Mouse (Mus musculus) MEL (cell line): ENCODE data around the gene Kcnip2. TPM values are rescaled to one million over a fixed set of nuclear protein-coding genes. Genes with fewer than 3 reads are reported as not detected.

Source experiments
- DNase-seq: peaks from one replicate; pipeline ENCODE4 v3.0.0; 2011; ENCODE audit warnings: low read depth, low spot score
- H3K27ac ChIP-seq: 2 replicates; pipeline ENCODE4 v1.5.1; 2012; ENCODE audit warnings: low read depth, mild to moderate bottlenecking, control low read depth, low read length, moderate library complexity; ENCODE audit not compliant: control insufficient read depth
- H3K27me3 ChIP-seq, 2 experiments: fragments of 150-350 bp in 1 of 2; sonication (generic) in 1 of 2; 2 replicates each; pipeline ENCODE4 v1.6.1; 2012; ENCODE audit warnings: low read length in 2 of 2, mild to moderate bottlenecking in 2 of 2, improper control_type of control experiment in 1 of 2, moderate library complexity in 1 of 2; ENCODE audit not compliant: insufficient read depth in 2 of 2, control insufficient read depth in 1 of 2
- H3K36me3 ChIP-seq, 2 experiments: 2 replicates each; pipeline ENCODE4 v1.6.1; 2012 to 2014; ENCODE audit warnings: low read length in 2 of 2, improper control_type of control experiment in 1 of 2, inconsistent platforms in 1 of 2, mild to moderate bottlenecking in 1 of 2; ENCODE audit not compliant: insufficient read depth in 2 of 2, control insufficient read depth in 1 of 2
- H3K4me1 ChIP-seq, 2 experiments: fragments of 150-350 bp in 1 of 2; sonication (generic) in 1 of 2; 2 replicates each; pipeline ENCODE4 v1.6.1; 2012; ENCODE audit warnings: low read length in 2 of 2, improper control_type of control experiment in 1 of 2, mild to moderate bottlenecking in 1 of 2; ENCODE audit not compliant: insufficient read depth in 2 of 2, control insufficient read depth in 1 of 2
- H3K4me3 ChIP-seq, 2 experiments: fragments of 150-350 bp in 1 of 2; sonication (generic) in 1 of 2; 2 replicates each; pipeline ENCODE4 v1.5.1; 2012; ENCODE audit warnings: low read depth in 2 of 2, low read length in 2 of 2, mild to moderate bottlenecking in 2 of 2, moderate library complexity in 2 of 2, control low read depth in 1 of 2, improper control_type of control experiment in 1 of 2; ENCODE audit not compliant: control insufficient read depth in 1 of 2, insufficient read depth in 1 of 2
- H3K79me2 ChIP-seq: 2 replicates; pipeline ENCODE4 v1.6.1; 2012; ENCODE audit warnings: mild to moderate bottlenecking, low read length, moderate library complexity; ENCODE audit not compliant: control insufficient read depth, poor library complexity, insufficient read depth
- H3K9ac ChIP-seq: 2 replicates; pipeline ENCODE4 v1.6.1; 2012; ENCODE audit warnings: low read depth, mild to moderate bottlenecking, control low read depth, low read length, moderate library complexity; ENCODE audit not compliant: control insufficient read depth, poor library complexity, severe bottlenecking
- H3K9me3 ChIP-seq: fragments of 150-350 bp; sonication (generic); replicated peaks from 2 replicates; pipeline ENCODE4 v1.6.1; 2012; ENCODE audit warnings: mild to moderate bottlenecking, low read length, improper control_type of control experiment, moderate library complexity; ENCODE audit not compliant: insufficient read depth
- BHLHE40 ChIP-seq: IDR thresholded peaks from 2 replicates; pipeline ENCODE4 v1.6.1; 2012; ENCODE audit warnings: low read depth, mild to moderate bottlenecking, inconsistent platforms, low read length, improper control_type of control experiment, borderline replicate concordance
- CHD1 ChIP-seq: IDR thresholded peaks from 2 replicates; pipeline ENCODE4 v1.6.1; 2012; ENCODE audit warnings: low read depth, mild to moderate bottlenecking, inconsistent platforms, low read length, improper control_type of control experiment
- CTCF ChIP-seq, 3 experiments: IDR thresholded peaks in 2 of 3; conservative IDR thresholded peaks in 1 of 3; 2 replicates each; pipeline ENCODE4 v1.5.1; 2011 to 2012; ENCODE audit warnings: low read length in 3 of 3, low read depth in 2 of 3, mild to moderate bottlenecking in 2 of 3, improper control_type of control experiment in 1 of 3, inconsistent platforms in 1 of 3, mixed read lengths in 1 of 3, moderate library complexity in 1 of 3; ENCODE audit not compliant: control insufficient read depth in 1 of 3, insufficient read depth in 1 of 3, poor library complexity in 1 of 3, severe bottlenecking in 1 of 3
- E2F4 ChIP-seq: IDR thresholded peaks from 2 replicates; pipeline ENCODE4 v1.6.1; 2011; ENCODE audit warnings: low read depth, low read length, improper control_type of control experiment, borderline replicate concordance
- ELF1 ChIP-seq: IDR thresholded peaks from 2 replicates; pipeline ENCODE4 v1.6.1; 2014; ENCODE audit warnings: low read depth, mild to moderate bottlenecking, inconsistent platforms, low read length, improper control_type of control experiment, moderate library complexity
- EP300 ChIP-seq, 2 experiments: IDR thresholded peaks; 2 replicates each; pipeline ENCODE4 v1.6.1; 2011; ENCODE audit warnings: improper control_type of control experiment in 2 of 2, low read length in 2 of 2, low read depth in 1 of 2, mild to moderate bottlenecking in 1 of 2
- ETS1 ChIP-seq: IDR thresholded peaks from 2 replicates; pipeline ENCODE4 v1.6.1; 2012; ENCODE audit warnings: low read depth, mild to moderate bottlenecking, inconsistent platforms, low read length, improper control_type of control experiment, moderate library complexity
- GABPA ChIP-seq: IDR thresholded peaks from 2 replicates; pipeline ENCODE4 v1.6.1; 2012; ENCODE audit warnings: low read depth, mild to moderate bottlenecking, inconsistent platforms, low read length, improper control_type of control experiment, moderate library complexity
- GATA1 ChIP-seq: IDR thresholded peaks from 2 replicates; pipeline ENCODE4 v1.6.1; 2011; ENCODE audit warnings: low read depth, low read length, improper control_type of control experiment
- HCFC1 ChIP-seq: IDR thresholded peaks from 2 replicates; pipeline ENCODE4 v1.6.1; 2012; ENCODE audit warnings: low read depth, mild to moderate bottlenecking, inconsistent platforms, low read length, improper control_type of control experiment, moderate library complexity
- MAFK ChIP-seq: IDR thresholded peaks from 2 replicates; pipeline ENCODE4 v1.6.1; 2011; ENCODE audit warnings: low read depth, mild to moderate bottlenecking, low read length, improper control_type of control experiment, borderline replicate concordance
- MAX ChIP-seq: IDR thresholded peaks from 2 replicates; pipeline ENCODE4 v1.6.1; 2011; ENCODE audit warnings: low read length, improper control_type of control experiment
- MEF2A ChIP-seq: IDR thresholded peaks from 2 replicates; pipeline ENCODE4 v1.6.1; 2014; ENCODE audit warnings: low read depth, mild to moderate bottlenecking, inconsistent platforms, low read length, improper control_type of control experiment; ENCODE audit not compliant: poor library complexity, insufficient replicate concordance, severe bottlenecking; ENCODE audit errors: extremely low read depth
- MXI1 ChIP-seq: IDR thresholded peaks from 2 replicates; pipeline ENCODE4 v1.6.1; 2011; ENCODE audit warnings: mild to moderate bottlenecking, low read depth, low read length, improper control_type of control experiment
- MYB ChIP-seq: IDR thresholded peaks from 2 replicates; pipeline ENCODE4 v1.6.1; 2011; ENCODE audit warnings: mild to moderate bottlenecking, low read depth, low read length, improper control_type of control experiment
- MYC ChIP-seq: IDR thresholded peaks from 2 replicates; pipeline ENCODE4 v1.6.1; 2011; ENCODE audit warnings: low read depth, mild to moderate bottlenecking, low read length, improper control_type of control experiment, moderate library complexity
- NELFE ChIP-seq: IDR thresholded peaks from 2 replicates; pipeline ENCODE4 v1.6.1; 2011; ENCODE audit warnings: low read depth, low read length, improper control_type of control experiment
- POLR2A ChIP-seq, 2 experiments: IDR thresholded peaks; 2 replicates each; pipeline ENCODE4 v1.6.1; 2011 to 2012; ENCODE audit warnings: low read length in 2 of 2, mild to moderate bottlenecking in 2 of 2, control low read depth in 1 of 2, improper control_type of control experiment in 1 of 2, low read depth in 1 of 2, moderate library complexity in 1 of 2; ENCODE audit not compliant: control insufficient read depth in 1 of 2, insufficient read depth in 1 of 2, poor library complexity in 1 of 2
- POLR2AphosphoS2 ChIP-seq: IDR thresholded peaks from 2 replicates; pipeline ENCODE4 v1.6.1; 2011; ENCODE audit warnings: low read length, improper control_type of control experiment
- RCOR1 ChIP-seq: IDR thresholded peaks from 2 replicates; pipeline ENCODE4 v1.6.1; 2012; ENCODE audit warnings: low read depth, mild to moderate bottlenecking, inconsistent platforms, low read length, improper control_type of control experiment
- SIN3A ChIP-seq: IDR thresholded peaks from 2 replicates; pipeline ENCODE4 v1.6.1; 2012; ENCODE audit warnings: low read length, improper control_type of control experiment, inconsistent platforms
- SMC3 ChIP-seq: IDR thresholded peaks from 2 replicates; pipeline ENCODE4 v1.6.1; 2011; ENCODE audit warnings: low read depth, low read length, improper control_type of control experiment
- TAL1 ChIP-seq: IDR thresholded peaks from 2 replicates; pipeline ENCODE4 v1.6.1; 2012; ENCODE audit warnings: mild to moderate bottlenecking, inconsistent platforms, low read length, moderate library complexity, mixed read lengths
- TBP ChIP-seq: IDR thresholded peaks from 2 replicates; pipeline ENCODE4 v1.8.0; 2011; ENCODE audit warnings: low read depth, low read length, improper control_type of control experiment
- TCF12 ChIP-seq: IDR thresholded peaks from 2 replicates; pipeline ENCODE4 v1.6.1; 2014; ENCODE audit warnings: low read depth, mild to moderate bottlenecking, inconsistent platforms, low read length, improper control_type of control experiment, moderate library complexity
- USF1 ChIP-seq: IDR thresholded peaks from 2 replicates; pipeline ENCODE4 v1.6.1; 2014; ENCODE audit warnings: low read depth, mild to moderate bottlenecking, inconsistent platforms, low read length, improper control_type of control experiment, moderate library complexity
- USF2 ChIP-seq, 2 experiments: IDR thresholded peaks; 2 replicates each; pipeline ENCODE4 v1.6.1; 2011 to 2012; ENCODE audit warnings: improper control_type of control experiment in 2 of 2, low read length in 2 of 2, borderline replicate concordance in 1 of 2, inconsistent platforms in 1 of 2, low read depth in 1 of 2, mild to moderate bottlenecking in 1 of 2; ENCODE audit not compliant: insufficient read depth in 1 of 2
- ZC3H11A ChIP-seq: IDR thresholded peaks from 2 replicates; pipeline ENCODE4 v1.6.1; 2012; ENCODE audit warnings: low read depth, mild to moderate bottlenecking, inconsistent platforms, low read length, improper control_type of control experiment
- ZKSCAN1 ChIP-seq: IDR thresholded peaks from 2 replicates; pipeline ENCODE4 v1.6.1; 2012; ENCODE audit warnings: low read depth, mild to moderate bottlenecking, inconsistent platforms, low read length, improper control_type of control experiment, moderate library complexity
- ZNF384 ChIP-seq: IDR thresholded peaks from 2 replicates; pipeline ENCODE4 v1.6.1; 2012; ENCODE audit warnings: low read depth, mild to moderate bottlenecking, inconsistent platforms, low read length, improper control_type of control experiment
- polyA plus RNA-seq, 2 experiments: library from polyadenylated mRNA; stranded (reverse) in 1 of 2; unstranded in 1 of 2; fragments of >175 nt in 1 of 2; fragments of >200 nt in 1 of 2; gene quantifications; 2 replicates each; pipeline versions ENCODE4 v1.2.1 to v1.2.4; 2012; ENCODE audit warnings: low replicate concordance in 2 of 2, low read depth in 1 of 2; ENCODE audit not compliant: insufficient read length in 2 of 2, insufficient read depth in 1 of 2, missing spikeins in 1 of 2
- total RNA-seq: library from RNA; depleted of rRNA; stranded (reverse); fragments of 300-350 nt; gene quantifications from 2 replicates; pipeline ENCODE4 v1.2.3, GENCODE M21; 2012

Gene Kcnip2
- total and polyA plus RNA-seq, 3 experiments: 0.14 TPM; not detected in 2

DNA sequence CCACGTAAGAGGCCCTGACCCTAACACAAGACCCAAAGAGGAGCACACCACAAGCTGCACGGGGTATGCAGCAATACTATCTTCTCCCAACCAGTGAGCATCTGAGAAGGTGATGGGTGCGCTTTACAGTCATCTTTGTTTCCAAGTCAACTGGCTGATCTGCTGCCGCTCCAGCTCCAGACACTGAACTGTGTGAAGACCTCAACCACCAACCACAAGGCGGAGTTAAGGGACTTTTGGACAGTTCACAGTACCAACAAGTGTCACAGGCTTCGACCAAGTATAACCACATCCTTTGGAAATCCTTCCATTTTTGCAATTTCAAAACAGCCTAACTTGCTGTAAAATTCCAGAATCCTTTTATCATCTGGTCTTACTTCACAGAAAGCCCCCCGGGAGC is 64.0 kb downstream of the Kcnip2 start:
- DNase-seq: no peak
- H3K79me2 ChIP-seq: peaks cover 17% of the 10 kb centered on the region
- no peaks in the 10 kb centered on the region for H3K27me3 ChIP-seq
- no peaks in the 10 kb centered on the region for H3K9me3 ChIP-seq
- TF ChIP-seq ZC3H11A (no peak), MYC (no peak), MAFK (no peak), NELFE (no peak), USF2 (IDR thresholded peaks at IDR 0.05; ENCODE audit: borderline replicate concordance in 1 of 2, insufficient read depth in 1 of 2, low read depth in 1 of 2, low read length in 2 of 2) (no peak), ELF1 (no peak), ZKSCAN1 (no peak), ZNF384 (no peak), RCOR1 (no peak), E2F4 (no peak), ETS1 (no peak), POLR2A (IDR thresholded peaks at IDR 0.05; ENCODE audit: control insufficient read depth in 1 of 2, insufficient read depth in 1 of 2, low read depth in 1 of 2, low read length in 2 of 2, poor library complexity in 1 of 2) (no peak), GATA1 (no peak), MXI1 (no peak), BHLHE40 (no peak), TCF12 (no peak), SMC3 (no peak)
- H3K36me3 ChIP-seq: peaks cover 11 to 29% of the 10 kb centered on the region in 2 experiments
- no peak overlapping the region for H3K9ac ChIP-seq
- no peak overlapping the region for H3K4me3 ChIP-seq
- peaks cover 0 to 8% of the 10 kb centered on the region in 2 experiments; a peak in 2 of 4 replicates for H3K4me1 ChIP-seq
- H3K27ac ChIP-seq: no peak overlapping the region

DNA sequence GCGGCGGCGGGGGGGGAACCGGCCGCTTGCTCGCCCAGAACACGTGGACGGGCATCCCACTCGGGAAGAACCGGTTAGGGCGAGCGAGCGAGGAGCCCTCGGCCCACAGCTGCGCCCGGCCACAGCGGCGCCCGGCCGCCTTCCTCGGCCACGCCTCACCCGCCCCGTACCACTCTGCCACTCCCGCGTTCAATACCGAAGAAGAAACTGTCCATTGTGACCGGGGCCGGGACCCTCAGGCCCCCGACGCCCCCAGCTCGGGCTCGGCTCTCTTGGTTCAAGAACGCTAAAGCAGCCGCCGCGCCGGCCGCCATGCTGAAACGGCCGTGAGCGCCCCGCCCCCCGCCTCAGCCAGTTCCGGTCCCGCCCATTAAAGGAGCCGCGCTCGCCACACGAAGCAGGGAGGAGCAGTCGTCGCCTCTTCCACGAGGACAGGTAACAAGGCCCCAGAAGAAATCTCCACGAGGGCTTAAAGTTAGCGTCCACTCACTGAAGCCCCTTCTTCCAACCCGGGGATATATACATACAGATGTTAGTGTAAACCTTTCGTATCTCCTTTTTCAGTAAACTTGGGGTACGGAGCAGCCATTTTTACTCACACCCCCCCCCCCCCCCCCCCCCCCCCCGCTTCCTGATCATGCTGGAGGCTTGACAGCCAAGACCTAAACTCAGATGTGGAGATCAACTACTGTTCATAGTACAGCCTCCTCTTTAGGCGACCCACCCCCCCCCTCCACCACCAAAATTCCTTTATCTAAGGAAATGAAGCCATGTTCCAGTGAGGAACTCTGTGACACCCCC is 66.4 kb downstream of the Kcnip2 start, which contains the start of gene Npm3:
Npm3 (minus strand) TSS at position 349 of the 801 bp plus-strand sequence.
- H3K27me3 ChIP-seq: no peaks in the 10 kb centered on the region
- no peaks in the 10 kb centered on the region for H3K9me3 ChIP-seq
- peak; percentile 95 for DNase-seq
- peak within 1 kb of the TSS; percentile 85 for H3K9ac ChIP-seq
- peak within 1 kb of the TSS; percentile 84 for H3K27ac ChIP-seq
- H3K4me3 ChIP-seq: peak within 1 kb of the TSS; percentile 88 to 92
- H3K4me1 ChIP-seq: peaks cover 0 to 8% of the 10 kb centered on the region in 2 experiments; a peak in 2 of 4 replicates
- H3K36me3 ChIP-seq: peaks cover 11 to 14% of the 10 kb centered on the region in 2 experiments
- peaks cover 17% of the 10 kb centered on the region for H3K79me2 ChIP-seq
- TF ChIP-seq GABPA: no peak
- TF ChIP-seq RCOR1: no peak
- peak; percentile 96 for TF ChIP-seq CHD1
- peak; percentile 84 for TF ChIP-seq ELF1
- no peak for TF ChIP-seq SMC3
- peak; percentile 97 for TF ChIP-seq POLR2AphosphoS2
- no peak for TF ChIP-seq USF2 (IDR thresholded peaks at IDR 0.05; ENCODE audit: borderline replicate concordance in 1 of 2, insufficient read depth in 1 of 2, low read depth in 1 of 2, low read length in 2 of 2)
- TF ChIP-seq SIN3A: peak; percentile 97
- TF ChIP-seq EP300 (IDR thresholded peaks at IDR 0.05; ENCODE audit: low read depth in 1 of 2, low read length in 2 of 2): peak in 1 of 2 experiments; percentile 60; a peak in 2 of 4 replicates
- peak; percentile 87 for TF ChIP-seq HCFC1
- no peak for TF ChIP-seq USF1
- no peak for TF ChIP-seq CTCF (IDR thresholded peaks at IDR 0.05 in 2 of 3, conservative IDR thresholded peaks at IDR 0.05 in 1 of 3; ENCODE audit: control insufficient read depth in 1 of 3, insufficient read depth in 1 of 3, low read depth in 2 of 3, low read length in 3 of 3, poor library complexity in 1 of 3, severe bottlenecking in 1 of 3)
- TF ChIP-seq ETS1: peak; percentile 20; the same call in 1 of the 2 replicates
- TF ChIP-seq MYB: peak; percentile 73
- TF ChIP-seq MEF2A: no peak
- TF ChIP-seq E2F4: no peak; the same call in 1 of the 2 replicates
- TF ChIP-seq MAFK: no peak
- no peak for TF ChIP-seq GATA1
- peak; percentile 56; the same call in 1 of the 2 replicates for TF ChIP-seq TBP
- peak; percentile 79 for TF ChIP-seq MAX
- TF ChIP-seq TAL1: no peak
